ENCODE assay signal across 9 mouse cellular contexts in the genomic region with DNA sequence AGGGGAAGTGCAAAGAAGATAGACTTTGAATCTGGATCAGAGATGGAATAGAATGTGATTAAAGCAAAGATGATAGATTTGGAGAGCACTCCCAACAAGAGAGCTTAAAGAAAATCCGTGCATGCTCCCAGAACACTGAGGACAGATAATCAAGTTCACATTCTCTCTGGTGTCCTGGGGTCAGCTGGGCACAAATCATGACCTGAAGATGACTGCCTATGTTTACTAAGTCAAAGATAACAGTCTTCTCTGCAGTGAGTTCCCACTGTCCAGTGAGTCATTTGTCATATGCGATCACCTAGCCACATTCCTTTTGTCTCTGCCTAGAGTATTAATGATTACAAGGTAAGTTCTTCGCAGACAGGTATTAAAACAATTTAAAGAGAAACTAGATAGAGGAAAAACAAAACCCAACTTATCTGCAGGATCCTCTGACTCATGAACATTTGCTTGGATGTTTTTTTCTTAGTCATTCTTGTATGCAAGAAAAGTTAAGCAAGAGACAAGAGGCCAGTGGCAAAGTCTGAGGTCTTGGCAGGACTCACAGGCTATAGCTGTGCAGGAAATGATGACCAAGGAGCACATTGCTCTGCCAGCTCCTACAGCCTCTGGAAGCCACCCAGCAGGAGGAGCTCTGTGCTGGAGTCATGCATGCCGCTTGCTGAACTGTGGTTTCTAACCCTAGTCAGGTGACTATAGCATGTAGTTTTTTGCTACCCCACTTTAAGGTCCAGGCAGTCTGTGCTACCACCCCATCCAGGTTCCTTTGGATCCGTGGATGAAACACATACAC. TPM values are rescaled to one million over a fixed set of nuclear protein-coding genes. Genes with fewer than 3 reads are reported as not detected.
A peak's percentile ranks its signal among the peaks of the same experiment; 100 is the strongest.
DNase-seq lines count a peak whose midpoint lies in the region; ATAC-seq and TF ChIP-seq lines count a peak whose summit lies in the region.
"Had no signal": no experiment of that assay in that cellular context is flagged by ENCODE, and none has a peak within 500 bp of the region (broad histone marks: within the 10 kb centered on the region; RNA-seq: fewer than 3 reads in every experiment).

No protein-coding gene starts in this region.

- no peak for TF ChIP-seq POLR2A in liver, adult 2 months (IDR thresholded peaks at IDR 0.05; ENCODE audit: extremely low read depth, insufficient read depth, low read length)
- TF ChIP-seq POLR2A in myocyte (IDR thresholded peaks at IDR 0.05; ENCODE audit: insufficient read length, low read depth): no peak

- WGBS in liver, adult 2 months: 30% methylated on average over 5 of the region's 5 CpGs
- WGBS in liver, embryonic 11.5 days: 60% methylated on average over 5 of the region's 5 CpGs
- WGBS in intestine, embryonic 14.5 days: 69% methylated on average over 5 of the region's 5 CpGs
- WGBS in forebrain, embryonic 15.5 days: 83% methylated on average over 5 of the region's 5 CpGs
- WGBS in hindbrain, embryonic 11.5 days: 85% methylated on average over 5 of the region's 5 CpGs

- 0 out of 2 replicates have a peak, but pooled peaks cover 2% of the 10 kb centered on the region for H3K27me3 ChIP-seq in liver, adult 2 months (ENCODE audit: control insufficient read depth, insufficient read depth, low read length)
- no peaks in the 10 kb centered on the region for H3K27me3 ChIP-seq in liver, embryonic 11.5 days (replicated peaks; ENCODE audit: control insufficient read depth, insufficient read depth, low read length)
- no peaks in the 10 kb centered on the region for H3K27me3 ChIP-seq in intestine, embryonic 14.5 days (replicated peaks; ENCODE audit: control insufficient read depth, insufficient read depth, low read length)
- no peaks in the 10 kb centered on the region for H3K27me3 ChIP-seq in myocyte (ENCODE audit: control insufficient read depth, insufficient read depth, insufficient read length)
- H3K27me3 ChIP-seq in forebrain, embryonic 15.5 days: no peaks in the 10 kb centered on the region
- H3K27me3 ChIP-seq in hindbrain, embryonic 11.5 days (ENCODE audit: control insufficient read depth, insufficient read depth, low read length): no peaks in the 10 kb centered on the region

- DNase-seq in liver, adult 2 months (ENCODE audit: extremely low read depth, low read depth, low spot score): peak; percentile 86
- no peak for DNase-seq in liver, embryonic 11.5 days (ENCODE audit: low spot score)
- peak; percentile 86 for DNase-seq in adrenal gland, postnatal 10 days
- DNase-seq in intestine, embryonic 14.5 days (ENCODE audit: low spot score): peak; percentile 51
- no peak for DNase-seq in cerebellum, adult 11-12 months
- no peak for DNase-seq in hindbrain, embryonic 11.5 days (ENCODE audit: low spot score)

- no peak overlapping the region for H3ac ChIP-seq in myocyte (ENCODE audit: control insufficient read depth, insufficient read length)

- H3K4me1 ChIP-seq in liver, adult 2 months (ENCODE audit: control insufficient read depth, insufficient read depth, low read length): peaks cover 7% of the 10 kb centered on the region
- H3K4me1 ChIP-seq in liver, embryonic 11.5 days (replicated peaks; ENCODE audit: control insufficient read depth, insufficient read depth, low read length): no peaks in the 10 kb centered on the region
- no peaks in the 10 kb centered on the region for H3K4me1 ChIP-seq in intestine, embryonic 14.5 days (replicated peaks; ENCODE audit: control insufficient read depth, insufficient read depth, low read length)
- no peaks in the 10 kb centered on the region for H3K4me1 ChIP-seq in forebrain, embryonic 15.5 days
- H3K4me1 ChIP-seq in hindbrain, embryonic 11.5 days (replicated peaks; ENCODE audit: control insufficient read depth, insufficient read depth, low read length): no peaks in the 10 kb centered on the region

- H3K79me2 ChIP-seq in liver, adult 2 months (ENCODE audit: control insufficient read depth, insufficient read depth, low read length): no peaks in the 10 kb centered on the region
- no peaks in the 10 kb centered on the region for H3K79me2 ChIP-seq in myocyte (ENCODE audit: control insufficient read depth, insufficient read depth)

- ATAC-seq in liver, embryonic 11.5 days (replicated peaks; ENCODE audit: low FRiP score): no peak
- ATAC-seq in intestine, embryonic 14.5 days (replicated peaks; ENCODE audit: low FRiP score, low TSS enrichment, low read depth): no peak
- ATAC-seq in forebrain, embryonic 15.5 days (replicated peaks): no peak
- no peak for ATAC-seq in hindbrain, embryonic 11.5 days (ENCODE audit: low FRiP score)

- no peak overlapping the region for H3K4me3 ChIP-seq in liver, adult 2 months (ENCODE audit: insufficient read depth, low read depth, low read length)
- no peak overlapping the region for H3K4me3 ChIP-seq in liver, embryonic 11.5 days (ENCODE audit: low read depth, low read length)
- H3K4me3 ChIP-seq in intestine, embryonic 14.5 days (ENCODE audit: low read depth, low read length): no peak overlapping the region
- H3K4me3 ChIP-seq in myocyte: no peak overlapping the region
- no peak overlapping the region for H3K4me3 ChIP-seq in forebrain, embryonic 15.5 days
- H3K4me3 ChIP-seq in hindbrain, embryonic 11.5 days (ENCODE audit: low read depth, low read length): no peak overlapping the region
- H3K4me3 ChIP-seq: left cerebral cortex, adult 2 months had no signal

- no peak overlapping the region for H3K27ac ChIP-seq in liver, adult 2 months (replicated peaks; ENCODE audit: insufficient read depth, low read depth, low read length)
- no peak overlapping the region for H3K27ac ChIP-seq in liver, embryonic 11.5 days (ENCODE audit: low read depth, low read length)
- no peak overlapping the region for H3K27ac ChIP-seq in intestine, embryonic 14.5 days (ENCODE audit: low read depth)
- H3K27ac ChIP-seq in forebrain, embryonic 15.5 days (replicated peaks): no peak overlapping the region
- no peak overlapping the region for H3K27ac ChIP-seq in hindbrain, embryonic 11.5 days (ENCODE audit: low read depth, low read length)
- H3K27ac ChIP-seq: left cerebral cortex, adult 2 months had no signal

- H3K9me3 ChIP-seq in liver, embryonic 11.5 days (ENCODE audit: control insufficient read depth, low read length): no peaks in the 10 kb centered on the region
- H3K9me3 ChIP-seq in intestine, embryonic 14.5 days (ENCODE audit: control insufficient read depth, low read length): no peaks in the 10 kb centered on the region
- no peaks in the 10 kb centered on the region for H3K9me3 ChIP-seq in forebrain, embryonic 15.5 days
- no peaks in the 10 kb centered on the region for H3K9me3 ChIP-seq in hindbrain, embryonic 11.5 days (ENCODE audit: control insufficient read depth, low read length)

- H3K36me3 ChIP-seq in liver, adult 2 months (ENCODE audit: control insufficient read depth, insufficient read depth, low read length): no peaks in the 10 kb centered on the region
- H3K36me3 ChIP-seq in liver, embryonic 11.5 days (ENCODE audit: control insufficient read depth, insufficient read depth, low read length): no peaks in the 10 kb centered on the region
- H3K36me3 ChIP-seq in intestine, embryonic 14.5 days (ENCODE audit: control insufficient read depth, insufficient read depth, low read length): no peaks in the 10 kb centered on the region
- H3K36me3 ChIP-seq in myocyte (ENCODE audit: control insufficient read depth, insufficient read depth): no peaks in the 10 kb centered on the region
- no peaks in the 10 kb centered on the region for H3K36me3 ChIP-seq in forebrain, embryonic 15.5 days
- H3K36me3 ChIP-seq in hindbrain, embryonic 11.5 days (ENCODE audit: control insufficient read depth, insufficient read depth, low read length): no peaks in the 10 kb centered on the region

- TF ChIP-seq CTCF in liver, adult 2 months (IDR thresholded peaks at IDR 0.05; ENCODE audit: low read depth, low read length): peak; percentile 34; the same call in 1 of the 2 replicates

- no peak overlapping the region for H3K4me2 ChIP-seq in liver, embryonic 11.5 days
- no peak overlapping the region for H3K4me2 ChIP-seq in intestine, embryonic 14.5 days (ENCODE audit: low read length)
- peak overlapping the region; percentile 40 for H3K4me2 ChIP-seq in myocyte (ENCODE audit: low read depth)
- no peak overlapping the region for H3K4me2 ChIP-seq in forebrain, embryonic 15.5 days (replicated peaks)
- H3K4me2 ChIP-seq in hindbrain, embryonic 11.5 days (replicated peaks; ENCODE audit: low read depth, low read length): no peak overlapping the region

- H3K9ac ChIP-seq in liver, adult 2 months (ENCODE audit: low read depth, low read length): no peak overlapping the region
- no peak overlapping the region for H3K9ac ChIP-seq in liver, embryonic 11.5 days (ENCODE audit: low read depth, low read length)
- H3K9ac ChIP-seq in intestine, embryonic 14.5 days (ENCODE audit: low read length): no peak overlapping the region
- H3K9ac ChIP-seq in forebrain, embryonic 15.5 days (replicated peaks): no peak overlapping the region
- H3K9ac ChIP-seq in hindbrain, embryonic 11.5 days (ENCODE audit: low read depth, low read length): no peak overlapping the region

TF ChIP-seq in myocyte, 11 proteins besides CTCF, POLR2A, EP300 and RAD21:
- TF ChIP-seq TCF3 (IDR thresholded peaks at IDR 0.05; ENCODE audit: insufficient read length, low read depth): no peak
- TF ChIP-seq POLR2AphosphoS2 (IDR thresholded peaks at IDR 0.05; ENCODE audit: insufficient read length, low read depth): no peak
- TF ChIP-seq MAX (IDR thresholded peaks at IDR 0.05; ENCODE audit: low read depth): no peak
- TF ChIP-seq CEBPB (IDR thresholded peaks at IDR 0.05; ENCODE audit: insufficient read depth, poor library complexity, severe bottlenecking): peak; percentile 75
- no peak for TF ChIP-seq E2F4 (IDR thresholded peaks at IDR 0.05; ENCODE audit: insufficient read depth)
- TF ChIP-seq SRF (IDR thresholded peaks at IDR 0.05; ENCODE audit: control insufficient read depth, insufficient read length, low read depth): no peak
- TF ChIP-seq REST (IDR thresholded peaks at IDR 0.05; ENCODE audit: insufficient read depth, insufficient read length): no peak

RNA-seq across cellular contexts. Expression of a gene that starts 41.4 kb away (rescaled TPM):
- total RNA-seq in liver, adult 2 months (2014; rRNA removed): 1.8 and 4.0 TPM in 2 replicates
- polyA plus RNA-seq in liver, adult 2 months (2012; rRNA removed): 0.60 and 1.6 TPM in 2 replicates
- not detected in 2 replicates for polyA plus RNA-seq in liver, embryonic 11.5 days (2014; fragmentation: Nextera tagmentation; extraction: Ambion mirVana)
- 10 to 100 TPM; 23.5 to 35.6 TPM for total RNA-seq in adrenal gland, postnatal 10 days (2021)
- polyA plus RNA-seq in intestine, embryonic 14.5 days (2014; fragmentation: Nextera tagmentation; extraction: Ambion mirVana): not detected in 2 replicates
- polyA plus RNA-seq in myocyte (2012; fragmentation: generic; extraction: Trizol): not detected
- polyA plus RNA-seq in forebrain, embryonic 15.5 days (2015; fragmentation: Nextera tagmentation; extraction: Ambion mirVana): not detected in 2 replicates
- polyA plus RNA-seq in hindbrain, embryonic 11.5 days (2014; fragmentation: Nextera tagmentation; extraction: Ambion mirVana): not detected in 2 replicates
- total RNA-seq: left cerebral cortex, adult 2 months had no signal

Comparison
In these comparisons a context has a peak if more than half of its experiments do, and no peak if none do; other contexts are left out.
1. DNase-seq: peak in liver, adult 2 months (single experiment), adrenal gland, postnatal 10 days (single experiment) and intestine, embryonic 14.5 days (single experiment); none in liver, embryonic 11.5 days (single experiment), cerebellum, adult 11-12 months (single experiment) and hindbrain, embryonic 11.5 days (single experiment).